Mouse (Mus musculus): ENCODE measurements at regions not wholly inside any gene's neighbourhood (a gene's known extent, or its start where the extent isn't known, plus 50 kb on each side); places are given as distances from the start of the nearest gene placed in this dataset.

GRCm38 (mm10) chr2:21946484-21946883, 280.8 kb upstream of the Myo3a start:
- no peak overlapping the region for H3K27ac ChIP-seq (ENCODE audit: low read length)
- H3K4me1 ChIP-seq (ENCODE audit: insufficient read depth, low read length), result no peaks in the 10 kb centered on the region
- no peak overlapping the region for H3K4me3 ChIP-seq (ENCODE audit: low read length)
- H3K4me2 ChIP-seq (replicated peaks; ENCODE audit: low read depth, low read length), result no peak overlapping the region
- WGBS, result 92% methylated on average over 2 of the region's 2 CpGs
- no peaks in the 10 kb centered on the region for H3K27me3 ChIP-seq (ENCODE audit: insufficient read depth, low read length)
- H3K36me3 ChIP-seq (ENCODE audit: insufficient read depth, low read length), result no peaks in the 10 kb centered on the region
- H3K9me3 ChIP-seq (ENCODE audit: low read length), result no peaks in the 10 kb centered on the region
- no peak for ATAC-seq (ENCODE audit: low FRiP score, low TSS enrichment)
- no peak overlapping the region for H3K9ac ChIP-seq (replicated peaks; ENCODE audit: low read length)

- H3K36me3 ChIP-seq (ENCODE audit: insufficient read depth, low read length), result no peaks in the 10 kb centered on the region
- no peaks in the 10 kb centered on the region for H3K4me1 ChIP-seq (ENCODE audit: insufficient read depth, low read length)
- H3K9ac ChIP-seq (replicated peaks; ENCODE audit: low read length), result no peak overlapping the region
- ATAC-seq (ENCODE audit: low FRiP score, low TSS enrichment), result no peak
- H3K27ac ChIP-seq (ENCODE audit: low read length), result no peak overlapping the region
- WGBS, result 75% methylated on average over 3 of the region's 3 CpGs
- no peaks in the 10 kb centered on the region for H3K27me3 ChIP-seq (ENCODE audit: insufficient read depth, low read length)
- H3K4me2 ChIP-seq (replicated peaks; ENCODE audit: low read depth, low read length), result no peak overlapping the region
- H3K4me3 ChIP-seq (ENCODE audit: low read length), result no peak overlapping the region
- H3K9me3 ChIP-seq (ENCODE audit: low read length), result no peaks in the 10 kb centered on the region
Observed at GRCm38 (mm10) chr2:21951279-21951678, 276.0 kb upstream of the Myo3a start.

- Histone ChIP-seq H3K9ac (replicated peaks; ENCODE audit: low read length) (no peak overlapping the region), H3K27me3 (ENCODE audit: insufficient read depth, low read length) (no peaks in the 10 kb centered on the region), H3K4me2 (replicated peaks; ENCODE audit: low read depth, low read length) (no peak overlapping the region), H3K4me3 (ENCODE audit: low read length) (no peak overlapping the region), H3K4me1 (ENCODE audit: insufficient read depth, low read length) (no peaks in the 10 kb centered on the region), H3K36me3 (ENCODE audit: insufficient read depth, low read length) (no peaks in the 10 kb centered on the region), H3K9me3 (ENCODE audit: low read length) (no peaks in the 10 kb centered on the region), H3K27ac (ENCODE audit: low read length) (no peak overlapping the region)
- no peak for ATAC-seq (ENCODE audit: low FRiP score, low TSS enrichment)
- WGBS, result 73% methylated on average over 3 of the region's 3 CpGs
Observed at GRCm38 (mm10) chr2:21956112-21956963, 271.0 kb upstream of the Myo3a start.

DNA sequence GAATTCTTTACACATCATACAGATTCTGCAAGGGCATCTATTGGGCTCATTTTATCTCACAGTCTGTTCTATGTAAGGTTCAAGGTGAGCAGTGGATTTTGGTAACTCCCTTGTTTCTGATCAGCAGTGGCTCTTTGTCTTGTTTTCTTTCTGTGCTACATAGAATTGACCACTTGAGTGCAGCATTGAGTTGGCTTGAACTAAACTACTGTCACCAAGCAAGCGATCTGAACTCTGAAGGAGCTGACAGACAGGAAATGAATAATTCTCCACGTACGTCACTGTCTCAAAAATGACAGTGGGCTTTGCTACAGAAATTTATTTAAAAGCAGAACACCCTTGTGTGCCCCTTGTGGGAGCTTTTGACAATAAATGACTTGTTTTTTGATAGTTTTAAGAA, 268.9 kb upstream of the Myo3a start:
- Histone ChIP-seq H3K27ac (ENCODE audit: low read length) (no peak overlapping the region), H3K27me3 (ENCODE audit: insufficient read depth, low read length) (no peaks in the 10 kb centered on the region), H3K9ac (replicated peaks; ENCODE audit: low read length) (no peak overlapping the region), H3K4me1 (ENCODE audit: insufficient read depth, low read length) (no peaks in the 10 kb centered on the region), H3K36me3 (ENCODE audit: insufficient read depth, low read length) (no peaks in the 10 kb centered on the region), H3K4me2 (replicated peaks; ENCODE audit: low read depth, low read length) (peak overlapping the region; percentile 43), H3K4me3 (ENCODE audit: low read length) (peak overlapping the region; percentile 25), H3K9me3 (ENCODE audit: low read length) (no peaks in the 10 kb centered on the region)
- ATAC-seq (ENCODE audit: low FRiP score, low TSS enrichment), result peak; percentile 39; the same call in 1 of the 2 replicates
- under 1% methylated on average over 3 of the region's 3 CpGs for WGBS

GRCm38 (mm10) chr2:21958802-21959201, 268.5 kb upstream of the Myo3a start:
- no peak for ATAC-seq (ENCODE audit: low FRiP score, low TSS enrichment)
- Histone ChIP-seq H3K4me2 (replicated peaks; ENCODE audit: low read depth, low read length) (peak overlapping the region; percentile 43), H3K4me3 (ENCODE audit: low read length) (peak overlapping the region; percentile 25), H3K36me3 (ENCODE audit: insufficient read depth, low read length) (no peaks in the 10 kb centered on the region), H3K27ac (ENCODE audit: low read length) (no peak overlapping the region), H3K4me1 (ENCODE audit: insufficient read depth, low read length) (no peaks in the 10 kb centered on the region), H3K9ac (replicated peaks; ENCODE audit: low read length) (no peak overlapping the region), H3K9me3 (ENCODE audit: low read length) (no peaks in the 10 kb centered on the region), H3K27me3 (ENCODE audit: insufficient read depth, low read length) (no peaks in the 10 kb centered on the region)
- 58% methylated on average over 3 of the region's 3 CpGs for WGBS

GRCm38 (mm10) chr2:21963343-21964026, 263.8 kb upstream of the Myo3a start:
- Histone ChIP-seq H3K4me3 (ENCODE audit: low read length) (no peak overlapping the region), H3K9me3 (ENCODE audit: low read length) (no peaks in the 10 kb centered on the region), H3K4me1 (ENCODE audit: insufficient read depth, low read length) (no peaks in the 10 kb centered on the region), H3K36me3 (ENCODE audit: insufficient read depth, low read length) (no peaks in the 10 kb centered on the region), H3K27ac (ENCODE audit: low read length) (no peak overlapping the region), H3K4me2 (replicated peaks; ENCODE audit: low read depth, low read length) (peak overlapping the region; percentile 22; the same call in 1 of the 2 replicates), H3K27me3 (ENCODE audit: insufficient read depth, low read length) (no peaks in the 10 kb centered on the region), H3K9ac (replicated peaks; ENCODE audit: low read length) (no peak overlapping the region)
- WGBS, result 8% methylated on average over 7 of the region's 7 CpGs
- no peak for ATAC-seq (ENCODE audit: low FRiP score, low TSS enrichment)

- Histone ChIP-seq H3K4me1 (ENCODE audit: insufficient read depth, low read length) (no peaks in the 10 kb centered on the region), H3K27ac (ENCODE audit: low read length) (no peak overlapping the region), H3K4me3 (ENCODE audit: low read length) (no peak overlapping the region), H3K9ac (replicated peaks; ENCODE audit: low read length) (no peak overlapping the region), H3K36me3 (ENCODE audit: insufficient read depth, low read length) (no peaks in the 10 kb centered on the region), H3K27me3 (ENCODE audit: insufficient read depth, low read length) (no peaks in the 10 kb centered on the region), H3K4me2 (replicated peaks; ENCODE audit: low read depth, low read length) (peak overlapping the region; percentile 22; the same call in 1 of the 2 replicates), H3K9me3 (ENCODE audit: low read length) (no peaks in the 10 kb centered on the region)
- 2% methylated on average over 10 of the region's 10 CpGs for WGBS
- peak; percentile 57 for ATAC-seq (ENCODE audit: low FRiP score, low TSS enrichment)
Observed at GRCm38 (mm10) chr2:21964027-21964605, 263.2 kb upstream of the Myo3a start.

GRCm38 (mm10) chr2:21970774-21971406, 256.4 kb upstream of the Myo3a start:
- 66% methylated on average over 1 of the region's 1 CpGs for WGBS
- no peak for ATAC-seq (ENCODE audit: low FRiP score, low TSS enrichment)
- Histone ChIP-seq H3K27me3 (ENCODE audit: insufficient read depth, low read length) (no peaks in the 10 kb centered on the region), H3K27ac (ENCODE audit: low read length) (no peak overlapping the region), H3K4me1 (ENCODE audit: insufficient read depth, low read length) (no peaks in the 10 kb centered on the region), H3K36me3 (ENCODE audit: insufficient read depth, low read length) (no peaks in the 10 kb centered on the region), H3K9ac (replicated peaks; ENCODE audit: low read length) (no peak overlapping the region), H3K4me2 (replicated peaks; ENCODE audit: low read depth, low read length) (no peak overlapping the region), H3K9me3 (ENCODE audit: low read length) (no peaks in the 10 kb centered on the region), H3K4me3 (ENCODE audit: low read length) (no peak overlapping the region)

DNA sequence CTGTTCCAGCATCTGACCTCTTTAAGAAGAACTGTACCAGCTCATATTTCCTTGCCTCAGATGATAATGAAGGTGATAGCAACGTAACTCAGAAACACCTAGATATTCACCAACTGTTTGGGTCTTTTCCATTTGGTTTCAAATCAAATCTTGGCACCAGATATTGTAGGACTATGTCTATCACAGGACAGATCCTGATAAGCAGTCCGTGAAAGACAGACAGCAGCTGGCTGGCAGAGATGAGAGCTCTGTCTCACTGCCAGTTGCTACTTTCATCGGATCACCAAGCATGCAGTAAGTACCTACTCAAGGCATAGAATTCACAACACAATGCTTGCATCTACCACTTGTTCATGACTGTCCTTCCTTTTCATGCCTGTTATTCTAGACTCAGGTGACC, 252.7 kb upstream of the Myo3a start:
- no peak for ATAC-seq (ENCODE audit: low FRiP score, low TSS enrichment)
- H3K9me3 ChIP-seq (ENCODE audit: low read length), result no peaks in the 10 kb centered on the region
- WGBS, result 83% methylated on average over 3 of the region's 3 CpGs

More for the DNA sequence above, 252.7 kb upstream of the Myo3a start:
- H3K27me3 ChIP-seq (ENCODE audit: insufficient read depth, low read length), result no peaks in the 10 kb centered on the region
- H3K4me3 ChIP-seq (ENCODE audit: low read length), result no peak overlapping the region
- no peaks in the 10 kb centered on the region for H3K36me3 ChIP-seq (ENCODE audit: insufficient read depth, low read length)
- no peak overlapping the region for H3K27ac ChIP-seq (ENCODE audit: low read length)
- H3K9ac ChIP-seq (replicated peaks; ENCODE audit: low read length), result no peak overlapping the region
- no peaks in the 10 kb centered on the region for H3K4me1 ChIP-seq (ENCODE audit: insufficient read depth, low read length)
- H3K4me2 ChIP-seq (replicated peaks; ENCODE audit: low read depth, low read length), result no peak overlapping the region
